Mouse (Mus musculus) CH12F3 (cell line): ENCODE data around the gene Hist1h2bf.
"Not testable (repeated sequence)": the region's sequence is repeated elsewhere in the genome, so short reads cannot be mapped to it uniquely, and the experiment has no call there.

Experiments
- in situ Hi-C: fragments of 300-500 bp; cut with MboI; formaldehyde crosslinking; loops from 2 replicates; pipeline ENCODE4 v1.14.3; 2020; ENCODE audit warnings: low sequenced_read_pairs

Gene Hist1h2bf

DNA sequence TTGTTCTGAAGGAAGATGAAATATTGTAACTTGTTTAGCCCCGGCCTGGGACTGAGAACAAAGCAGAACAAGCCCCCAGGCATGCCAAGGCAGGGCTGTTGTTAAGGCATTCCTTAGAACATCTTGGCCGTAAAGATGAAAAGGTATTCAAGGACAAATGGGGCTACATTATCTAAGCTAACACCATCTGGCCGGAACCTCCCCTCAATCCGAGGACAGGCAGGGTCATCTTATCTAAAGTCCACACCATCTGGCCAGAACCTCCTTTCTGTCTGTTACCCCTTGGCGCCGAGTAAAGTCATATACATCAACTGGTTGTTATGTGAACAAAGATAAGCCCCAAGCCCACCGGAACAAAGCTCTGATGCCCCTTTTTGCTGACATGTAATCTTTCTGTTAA is 17.9 kb upstream of the Hist1h2bf start:
- in situ Hi-C loops, result loop anchor here (10.0 kb wide), 1 partner anchor 157 kb away; no protein-coding TSS in a partner anchor

DNA sequence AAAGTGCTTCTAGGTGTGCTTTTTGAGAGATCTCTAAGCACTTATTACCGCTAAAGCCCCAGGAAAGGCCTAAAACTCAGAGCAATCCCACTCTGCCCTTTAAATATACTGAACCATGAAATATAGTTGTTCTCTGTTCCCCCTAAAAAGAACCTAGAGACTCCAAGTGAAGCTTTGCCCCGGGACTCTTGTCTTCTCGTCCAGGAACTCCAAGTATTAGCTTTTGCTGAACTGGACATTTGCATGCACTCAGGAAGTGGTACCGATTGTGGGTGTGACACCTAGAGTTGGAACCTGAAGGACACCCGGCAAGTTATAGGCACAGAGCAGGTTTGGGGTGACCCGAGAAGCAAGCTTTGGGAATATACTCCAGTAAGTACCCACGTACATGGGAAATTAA is 17.2 kb upstream of the Hist1h2bf start:
- in situ Hi-C loops, result loop anchor here (10.0 kb wide), 1 partner anchor 156 kb away; no protein-coding TSS in a partner anchor

DNA sequence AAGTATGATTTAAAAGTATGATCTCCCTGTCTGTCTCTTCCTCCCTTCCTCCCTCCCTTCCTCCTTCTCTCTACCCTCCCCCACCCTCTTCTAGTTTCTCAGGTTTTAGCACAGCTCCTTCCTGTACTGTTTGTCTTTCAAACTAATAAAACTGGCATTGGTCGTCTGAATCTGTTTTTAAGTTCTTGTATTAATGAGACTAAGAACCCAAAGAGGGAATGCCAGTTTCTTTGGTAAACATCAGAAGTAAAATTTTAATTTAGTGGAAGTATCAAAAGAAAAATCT is 12.9 kb upstream of the Hist1h2bf start:
- in situ Hi-C loops, result no loop called here

DNA sequence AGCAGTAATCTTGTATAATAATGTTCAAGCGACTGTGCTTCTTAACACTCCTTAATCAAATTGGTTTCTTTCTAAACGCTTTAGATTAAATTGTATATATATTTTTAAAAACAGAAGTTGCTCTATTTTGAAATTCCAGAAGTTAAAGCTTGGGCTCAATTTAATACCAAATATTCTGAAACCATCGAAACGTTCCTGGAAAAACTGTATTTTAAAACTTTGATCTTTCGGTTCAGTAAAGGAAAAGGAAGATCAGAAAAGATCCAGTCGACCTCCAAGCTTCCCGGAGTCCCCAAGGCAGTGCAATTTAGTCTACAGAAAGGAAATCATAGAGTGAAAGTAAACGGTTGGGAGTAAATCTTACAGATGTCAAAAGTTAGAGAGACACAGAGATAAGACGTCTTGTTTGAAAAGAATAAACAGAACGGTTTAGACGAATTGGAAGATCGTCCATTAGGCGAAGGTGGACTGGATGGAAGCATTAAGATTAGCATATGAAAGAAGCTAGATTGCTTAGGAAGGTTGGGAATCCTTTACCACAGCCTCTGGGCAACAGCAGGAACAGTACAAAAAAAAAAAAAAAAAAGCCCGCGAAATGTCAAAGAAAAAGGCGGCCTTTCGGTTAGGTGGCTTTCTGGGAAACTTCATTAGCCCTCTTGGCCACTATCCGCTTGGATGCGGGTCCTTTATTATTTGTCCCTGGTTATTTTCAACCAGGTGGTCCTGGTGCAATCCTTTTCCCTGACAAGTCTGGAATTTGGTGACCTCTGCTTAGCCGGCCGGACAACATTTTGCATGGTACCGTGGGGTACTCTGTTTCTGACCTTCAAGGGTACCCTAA is 12.3 kb upstream of the Hist1h2bf start:
- in situ Hi-C loops, result no loop called here

DNA sequence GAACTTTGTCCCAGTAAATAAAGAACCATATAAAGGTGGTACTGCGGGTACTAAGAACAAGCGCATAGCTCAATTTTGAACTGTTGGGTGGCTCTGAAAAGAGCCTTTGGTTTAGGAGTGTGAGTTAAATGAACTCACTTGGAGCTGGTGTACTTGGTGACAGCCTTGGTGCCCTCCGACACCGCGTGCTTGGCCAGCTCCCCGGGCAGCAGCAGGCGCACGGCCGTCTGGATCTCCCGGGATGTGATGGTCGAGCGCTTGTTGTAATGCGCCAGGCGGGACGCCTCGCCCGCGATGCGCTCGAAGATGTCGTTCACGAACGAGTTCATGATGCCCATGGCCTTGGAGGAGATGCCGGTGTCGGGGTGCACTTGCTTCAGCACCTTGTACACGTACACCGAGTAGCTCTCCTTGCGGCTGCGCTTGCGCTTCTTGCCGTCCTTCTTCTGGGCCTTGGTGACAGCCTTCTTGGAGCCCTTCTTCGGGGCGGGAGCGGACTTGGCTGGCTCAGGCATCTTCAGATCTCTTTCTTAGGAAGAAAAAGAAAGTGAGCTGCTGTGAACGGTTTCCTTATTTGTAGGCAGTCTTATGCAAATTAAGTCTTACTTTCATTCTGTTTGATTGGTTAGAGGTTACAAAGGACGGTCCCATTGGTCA is 11.6 kb upstream of the Hist1h2bf start:
- in situ Hi-C loops, result not testable (repeated sequence)

DNA sequence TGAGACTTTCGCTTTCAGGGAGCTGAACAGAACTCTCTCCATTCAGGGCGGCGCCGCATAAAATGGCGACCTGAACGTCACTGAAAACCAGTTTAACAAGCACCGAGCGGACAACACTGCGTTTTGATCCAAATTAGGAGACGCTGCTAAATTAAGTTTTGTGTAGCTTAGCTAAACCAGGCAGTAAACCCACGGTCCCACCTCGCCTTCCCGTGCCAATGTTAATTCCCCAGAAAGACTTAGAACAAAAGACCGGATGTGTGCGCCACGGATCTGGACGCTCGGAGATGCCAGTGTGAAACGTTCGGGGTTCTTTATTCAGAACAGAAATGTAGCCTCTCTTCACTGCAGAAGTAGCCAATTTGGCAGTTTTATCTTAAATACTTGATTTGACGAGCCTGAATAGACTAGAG is 11.0 kb upstream of the Hist1h2bf start:
- in situ Hi-C loops, result no loop called here

DNA sequence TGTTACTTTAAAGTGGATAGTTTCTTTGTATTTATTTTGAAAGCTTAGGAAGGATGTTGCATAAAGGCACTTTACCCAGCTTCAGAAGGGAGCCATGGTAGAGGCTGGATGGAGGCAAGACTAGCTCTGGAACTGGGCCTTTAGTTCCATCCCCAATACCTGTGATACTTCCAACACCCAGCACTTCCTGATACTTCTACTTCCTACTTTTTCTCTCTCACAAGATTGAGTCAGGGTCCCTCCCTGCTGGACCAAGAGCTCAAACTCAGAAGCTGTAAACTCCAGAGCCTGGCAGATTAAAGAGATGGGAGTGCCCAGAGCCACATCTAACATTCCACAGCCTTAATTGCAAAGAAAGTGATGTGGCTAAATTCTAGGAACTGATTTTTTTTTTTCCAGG is 10.3 kb upstream of the Hist1h2bf start:
- in situ Hi-C loops, result no loop called here

DNA sequence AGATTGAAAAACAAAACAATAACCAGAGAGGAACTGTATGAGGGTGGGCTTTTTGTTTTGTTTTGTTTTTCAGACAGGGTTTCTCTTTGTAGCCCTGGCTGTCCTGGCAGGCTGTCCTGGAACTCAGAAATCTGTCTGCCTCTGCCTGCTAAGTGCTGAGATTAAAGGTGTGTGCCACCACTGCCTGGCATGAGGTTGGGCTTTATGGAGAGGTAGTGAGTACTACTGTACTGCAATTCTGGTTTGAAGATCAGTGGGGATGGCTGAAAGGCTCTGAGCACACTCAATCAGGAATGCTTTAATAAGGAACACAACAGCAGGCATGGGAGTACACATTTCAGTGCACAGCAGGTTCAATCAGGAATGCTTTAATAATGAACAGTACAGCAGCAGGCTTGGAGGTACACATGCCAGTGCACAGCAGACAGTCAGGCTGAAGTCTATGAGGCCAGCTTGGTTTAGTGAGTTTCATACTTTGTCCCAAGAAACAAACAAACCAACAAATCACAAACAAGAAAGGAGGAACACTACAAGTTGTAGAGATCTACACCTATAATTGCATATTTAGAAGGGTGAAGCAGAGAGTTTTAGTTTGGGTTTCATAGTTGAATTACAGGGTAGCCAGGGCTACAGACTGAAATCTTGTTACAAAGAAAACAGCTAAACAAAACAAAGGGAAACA is 9.5 kb upstream of the Hist1h2bf start:
- in situ Hi-C loops, result no loop called here

DNA sequence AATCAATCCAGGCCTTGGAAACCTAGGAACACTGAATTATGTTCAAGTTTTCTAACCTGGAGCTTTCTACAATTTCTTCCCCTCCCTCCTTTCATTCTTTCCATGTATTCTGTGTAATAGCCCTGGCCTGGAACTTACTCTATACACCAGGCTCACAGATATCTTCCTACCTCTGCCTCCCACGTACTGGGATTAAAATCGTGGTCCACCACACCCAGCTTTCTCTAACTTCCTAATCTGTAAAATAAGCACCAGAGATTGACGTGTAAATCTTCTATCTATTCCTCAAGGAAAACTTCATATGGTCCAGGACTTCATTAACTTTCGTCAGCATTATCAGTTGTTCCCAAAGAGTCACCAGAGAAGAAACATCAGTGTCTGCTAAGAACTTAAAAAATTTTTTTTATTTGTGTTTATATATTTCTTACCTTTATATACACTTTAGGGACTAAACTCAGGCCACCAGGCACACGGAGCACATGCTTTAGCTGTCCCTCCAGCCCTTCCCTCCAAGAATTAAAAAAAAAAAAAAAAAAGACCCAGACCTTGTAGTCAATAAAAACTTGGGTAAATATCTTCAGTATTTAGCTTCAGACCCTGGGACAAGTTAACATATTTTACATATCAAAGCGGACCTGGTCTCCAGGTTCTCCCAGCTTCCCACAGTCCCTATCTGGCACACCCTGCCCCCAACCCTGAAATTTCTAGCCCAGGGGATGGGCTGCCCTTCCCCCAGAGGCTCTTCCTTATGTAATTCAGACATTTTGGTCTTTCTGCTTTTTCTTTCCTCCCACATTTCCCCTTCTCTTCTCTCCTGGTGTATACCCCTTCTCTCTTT is 8.4 kb upstream of the Hist1h2bf start:
- in situ Hi-C loops, result no loop called here

DNA sequence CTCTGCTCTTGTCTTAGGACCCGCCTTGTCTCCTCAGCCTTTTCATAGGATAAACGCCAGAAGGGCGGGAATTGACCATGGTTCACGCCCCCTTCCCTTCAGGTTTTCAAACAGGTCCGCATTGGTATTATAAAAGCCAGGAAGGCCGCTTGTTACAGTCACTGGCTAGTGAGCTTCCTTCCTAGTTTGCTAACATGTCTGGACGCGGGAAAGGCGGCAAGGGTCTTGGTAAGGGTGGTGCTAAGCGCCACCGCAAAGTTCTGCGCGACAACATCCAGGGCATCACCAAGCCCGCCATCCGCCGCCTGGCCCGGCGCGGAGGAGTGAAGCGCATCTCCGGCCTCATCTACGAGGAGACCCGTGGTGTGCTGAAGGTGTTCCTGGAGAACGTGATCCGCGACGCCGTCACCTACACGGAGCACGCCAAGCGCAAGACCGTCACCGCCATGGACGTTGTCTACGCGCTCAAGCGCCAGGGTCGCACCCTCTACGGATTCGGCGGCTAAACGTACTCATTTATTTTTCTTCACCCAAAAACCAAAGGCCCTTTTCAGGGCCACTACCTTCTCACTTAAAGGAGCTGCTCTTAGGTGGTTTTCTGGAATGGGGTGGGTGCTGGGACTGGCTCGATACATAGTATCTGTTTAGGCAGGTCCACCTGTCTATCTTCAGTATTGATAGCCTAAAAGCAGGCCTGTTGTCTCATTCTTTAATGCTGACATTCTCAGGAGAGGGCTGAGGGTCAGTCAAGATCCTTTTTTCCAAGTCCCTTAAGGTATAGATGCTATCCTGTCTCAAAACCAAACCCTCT is 7.6 kb upstream of the Hist1h2bf start, which contains the start of gene Hist1h4d:
Gene Hist1h4d, plus strand, starts transcription at position 191 of the 811 bp plus-strand sequence.
- in situ Hi-C loops, result no loop called here

DNA sequence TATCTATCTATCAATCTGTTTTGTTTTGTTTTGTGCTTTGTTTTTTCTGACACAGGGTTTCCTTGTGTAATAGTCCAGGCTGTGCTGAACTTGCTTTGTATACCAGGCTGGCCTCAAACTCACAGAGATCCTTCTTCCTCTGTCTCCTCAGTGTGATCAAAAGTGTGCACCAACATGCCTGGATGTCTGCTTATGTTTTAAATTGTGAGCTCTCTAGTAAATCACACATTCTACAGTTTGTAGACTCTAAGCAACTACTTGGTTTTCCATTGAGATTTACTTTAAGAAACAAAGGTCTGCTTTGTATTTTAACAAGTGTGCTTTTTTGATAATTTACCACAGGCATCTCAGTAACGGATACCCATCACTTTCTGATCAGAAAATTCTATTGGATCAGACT is 3.8 kb upstream of the Hist1h2bf start:
- in situ Hi-C loops, result no loop called here

DNA sequence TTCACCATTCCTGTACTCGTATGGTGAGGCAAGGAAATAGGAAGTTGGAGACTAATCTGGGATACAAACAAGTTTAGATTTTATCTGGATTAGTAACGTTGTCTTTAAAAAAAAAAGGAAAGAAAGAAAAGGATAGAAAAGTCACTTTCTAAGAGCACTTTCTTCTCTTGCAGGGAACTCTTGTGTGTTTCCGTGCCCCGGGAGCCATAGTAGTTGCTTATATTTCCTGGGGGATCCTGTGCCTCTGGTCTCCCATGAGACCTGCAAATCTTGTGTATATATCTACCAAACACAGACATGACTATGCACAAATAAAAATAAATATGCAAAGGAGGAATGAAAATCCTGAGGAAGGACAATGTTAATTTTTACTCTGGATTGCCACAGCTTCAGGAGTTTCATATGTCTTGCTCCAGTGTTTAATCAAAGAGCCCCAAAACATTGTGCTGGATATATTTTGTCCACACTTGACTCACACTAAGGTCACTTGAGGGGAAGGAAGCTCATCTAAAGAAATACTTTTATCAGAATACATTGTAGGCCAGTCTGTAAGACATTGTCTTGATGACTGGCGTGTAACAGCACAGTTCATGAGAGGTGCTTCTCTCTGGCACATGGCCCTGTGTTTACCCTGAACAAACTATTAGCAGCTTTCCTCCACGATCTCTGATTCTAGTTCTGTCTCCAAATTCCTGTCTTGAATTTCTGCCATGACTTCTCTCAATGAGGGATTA is 3.1 kb upstream of the Hist1h2bf start:
- in situ Hi-C loops, result no loop called here

DNA sequence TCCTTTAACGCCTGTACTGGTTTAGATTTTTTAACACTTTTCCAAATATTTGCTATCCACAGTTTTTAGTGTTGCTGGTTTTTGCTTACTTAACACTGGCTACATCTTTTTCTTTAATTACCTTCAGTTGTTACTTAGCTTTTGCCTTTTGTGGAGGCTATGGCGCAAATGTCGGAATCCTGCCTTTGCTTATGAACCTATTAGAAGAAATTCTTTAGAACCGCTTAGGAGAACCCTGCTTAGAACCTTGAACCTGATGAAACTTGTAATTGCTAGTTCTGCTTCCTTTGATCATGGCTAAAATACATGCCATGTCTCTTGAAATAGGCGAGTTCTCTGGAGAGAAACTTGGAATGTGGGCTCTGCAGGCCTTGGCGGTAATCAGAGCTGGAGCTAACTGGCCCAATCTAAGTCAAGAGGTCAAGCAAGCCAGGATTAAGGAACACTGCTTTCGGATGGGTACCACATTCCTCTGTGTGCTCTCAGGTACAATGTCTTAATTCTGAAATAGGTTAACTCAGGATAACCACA is 2.4 kb upstream of the Hist1h2bf start:
- in situ Hi-C loops, result no loop called here

DNA sequence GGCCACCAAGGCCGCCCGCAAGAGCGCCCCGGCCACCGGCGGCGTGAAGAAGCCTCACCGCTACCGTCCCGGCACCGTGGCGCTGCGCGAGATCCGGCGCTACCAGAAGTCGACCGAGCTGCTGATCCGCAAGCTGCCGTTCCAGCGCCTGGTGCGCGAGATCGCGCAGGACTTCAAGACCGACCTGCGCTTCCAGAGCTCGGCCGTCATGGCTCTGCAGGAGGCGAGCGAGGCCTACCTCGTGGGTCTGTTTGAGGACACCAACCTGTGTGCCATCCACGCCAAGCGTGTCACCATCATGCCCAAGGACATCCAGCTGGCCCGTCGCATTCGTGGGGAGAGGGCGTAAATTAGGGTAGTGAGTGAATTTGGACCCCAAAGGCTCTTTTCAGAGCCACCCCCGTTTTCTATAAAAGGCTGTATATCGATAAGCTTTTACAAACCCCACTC is 1.9 kb upstream of the Hist1h2bf start:
- in situ Hi-C loops, result not testable (repeated sequence)

DNA sequence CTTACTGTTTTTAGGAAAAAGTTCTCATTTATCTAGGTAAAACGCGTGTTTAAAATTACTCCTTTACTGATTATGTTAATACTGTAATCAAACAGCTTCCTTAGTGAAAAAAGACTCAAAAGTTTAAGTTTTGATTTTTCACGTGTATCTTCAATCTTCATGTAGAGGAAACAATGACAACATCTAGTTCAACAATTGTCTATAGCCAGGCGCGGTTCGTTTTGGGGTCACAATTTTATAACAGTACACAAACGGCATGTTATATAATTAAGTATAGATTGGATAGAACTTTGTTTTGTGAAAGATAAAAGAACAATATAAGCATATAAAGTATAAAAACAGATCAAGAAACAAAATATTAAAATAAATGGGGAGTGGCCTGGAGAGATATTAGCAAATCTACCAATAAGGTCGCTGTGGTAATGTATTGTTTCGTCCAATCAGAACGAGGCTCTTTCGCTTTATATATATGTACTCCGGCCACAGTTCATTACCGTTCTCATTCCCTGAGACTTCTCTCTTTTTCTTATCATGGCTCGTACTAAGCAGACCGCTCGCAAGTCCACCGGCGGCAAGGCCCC is 1.4 kb upstream of the Hist1h2bf start, which contains the start of gene Hist1h3d:
Gene Hist1h3d, plus strand, starts transcription at position 493 of the 581 bp plus-strand sequence.
- in situ Hi-C loops, result no loop called here

DNA sequence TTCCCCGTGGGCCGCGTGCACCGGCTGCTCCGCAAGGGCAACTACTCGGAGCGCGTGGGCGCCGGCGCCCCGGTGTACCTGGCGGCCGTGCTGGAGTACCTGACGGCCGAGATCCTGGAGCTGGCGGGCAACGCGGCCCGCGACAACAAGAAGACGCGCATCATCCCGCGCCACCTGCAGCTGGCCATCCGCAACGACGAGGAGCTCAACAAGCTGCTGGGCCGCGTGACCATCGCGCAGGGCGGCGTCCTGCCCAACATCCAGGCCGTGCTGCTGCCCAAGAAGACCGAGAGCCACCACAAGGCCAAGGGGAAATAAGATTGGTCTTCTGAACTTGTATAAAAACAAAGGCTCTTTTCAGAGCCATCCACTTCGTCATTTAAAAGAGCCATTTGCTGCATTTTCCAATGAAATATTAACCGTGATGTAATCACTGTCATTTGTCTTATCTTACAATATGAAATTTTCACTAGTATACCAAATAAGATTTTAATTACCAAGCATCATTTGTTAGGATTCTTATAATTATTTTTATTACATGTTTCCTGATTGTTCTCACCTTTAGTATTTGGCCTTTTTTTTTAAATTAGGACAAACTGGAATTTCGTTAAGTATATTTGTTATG is 662 bp upstream of the Hist1h2bf start:
- in situ Hi-C loops, result loop anchor here (25.0 kb wide), 1 partner anchor 1787 kb away; the partner anchor contains the start of genes Hist1h1b, Hist1h2an, Hist1h2bp and Hist1h3i

DNA sequence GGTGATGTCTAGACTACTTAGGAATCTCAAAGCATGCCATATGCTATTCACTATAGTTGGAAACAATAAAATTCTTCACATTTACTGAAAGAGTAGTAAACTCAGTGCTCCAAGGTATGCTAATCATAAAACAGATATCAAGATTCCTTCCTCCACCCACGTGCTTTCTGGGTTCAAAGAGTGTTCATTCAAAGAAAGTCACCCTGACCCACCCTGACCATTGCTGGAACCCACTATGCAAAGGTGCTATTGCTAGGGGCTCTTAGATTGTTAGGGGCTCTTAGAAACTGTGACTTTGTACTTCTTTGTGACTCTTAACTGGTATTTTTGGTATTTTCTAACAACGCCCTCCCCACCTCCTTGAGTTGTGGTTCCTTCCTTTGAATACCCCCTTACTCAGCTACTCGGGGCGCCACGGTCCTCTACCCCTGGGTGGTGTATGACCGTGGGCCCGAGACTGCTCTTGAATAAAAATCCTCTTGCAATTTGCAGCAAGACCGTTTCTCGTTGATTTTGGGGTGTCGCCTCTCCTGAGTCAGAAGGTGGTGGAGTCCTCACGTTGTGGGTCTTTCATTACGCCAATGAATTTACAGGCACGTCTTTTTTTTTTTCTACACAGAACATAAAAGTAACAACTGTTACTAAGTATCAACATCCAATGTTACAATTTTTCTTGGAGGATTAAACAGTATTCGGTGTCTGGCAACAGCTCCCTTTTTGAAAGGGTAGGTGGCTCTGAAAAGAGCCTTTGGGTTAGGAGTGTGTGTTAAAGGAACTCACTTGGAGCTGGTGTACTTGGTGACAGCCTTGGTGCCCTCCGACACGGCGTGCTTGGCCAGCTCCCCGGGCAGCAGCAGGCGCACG is 730 bp downstream of the Hist1h2bf start:
- in situ Hi-C loops, result loop anchor here (25.0 kb wide), 1 partner anchor 1786 kb away; the partner anchor contains the start of genes Hist1h1b, Hist1h2an, Hist1h2bp and Hist1h3i
